Comparison of ENCODE assay signal across 13 mouse cellular contexts in the genomic region with DNA sequence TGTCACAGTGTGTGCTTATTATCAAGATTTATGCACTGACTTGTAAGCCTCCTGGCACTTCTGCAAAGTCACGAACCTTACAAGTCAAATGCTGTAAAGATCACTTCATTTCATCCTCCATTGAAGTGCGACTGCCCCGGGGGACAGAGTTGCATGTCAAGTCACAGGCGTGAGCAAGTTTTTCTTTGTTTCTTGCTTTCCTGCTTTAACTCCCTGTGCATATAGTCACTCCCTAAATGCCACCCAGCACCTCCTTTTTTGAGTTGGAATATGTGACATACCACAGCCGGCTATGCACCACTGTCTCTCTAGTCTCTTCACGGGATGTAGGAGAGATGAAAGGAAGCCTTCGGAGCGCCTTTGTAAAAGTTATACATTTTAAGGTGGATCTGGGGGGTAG.
"Had no signal": no experiment of that assay in that cellular context is flagged by ENCODE, and none has a peak within 500 bp of the region (broad histone marks: within the 10 kb centered on the region; RNA-seq: fewer than 3 reads in every experiment).

No protein-coding gene starts in this region.

- H3K36me3 ChIP-seq: stomach, embryonic 15.5 days had no signal

- ATAC-seq: intestine, postnatal 0 days; liver, postnatal 0 days; midbrain, embryonic 13.5 days had no signal

- H3K27me3 ChIP-seq: limb, embryonic 12.5 days; liver, embryonic 13.5 days; midbrain, embryonic 13.5 days; stomach, embryonic 15.5 days had no signal

- H3K4me1 ChIP-seq: limb, embryonic 12.5 days; liver, embryonic 13.5 days; midbrain, embryonic 13.5 days; stomach, embryonic 15.5 days had no signal

- DNase-seq: kidney, postnatal 36 days; liver; liver, embryonic 13.5 days; liver, postnatal 0 days; right cerebral cortex, postnatal 4 days; spleen, adult 18-20 months; thymus, adult 2 months; thymus, postnatal 36 days had no signal

- H3K4me2 ChIP-seq: limb, embryonic 12.5 days; liver, embryonic 13.5 days; midbrain, embryonic 13.5 days; stomach, embryonic 15.5 days had no signal

- H3K9me3 ChIP-seq: limb, embryonic 12.5 days; liver, embryonic 13.5 days; midbrain, embryonic 13.5 days; stomach, embryonic 15.5 days had no signal

- H3K27ac ChIP-seq: layer of hippocampus, adult 2 months; limb, embryonic 12.5 days; liver, embryonic 13.5 days; midbrain, embryonic 13.5 days; stomach, embryonic 15.5 days had no signal

- H3K9ac ChIP-seq: limb, embryonic 12.5 days; liver, embryonic 13.5 days; liver, postnatal 0 days; midbrain, embryonic 13.5 days; stomach, embryonic 15.5 days had no signal

- H3K4me3 ChIP-seq: layer of hippocampus, adult 2 months; limb, embryonic 12.5 days; liver, embryonic 13.5 days; midbrain, embryonic 13.5 days; stomach, embryonic 15.5 days had no signal
